Mouse (Mus musculus) common myeloid progenitor, adult 5-6 weeks (primary cell): Measurements from ENCODE around the gene Lysmd1. TPM values are rescaled to one million over a fixed set of nuclear protein-coding genes. Genes with fewer than 3 reads are reported as not detected.
"Not testable (repeated sequence)": the region's sequence is repeated elsewhere in the genome, so short reads cannot be mapped to it uniquely, and the experiment has no call there.

Experiments
- ATAC-seq: replicated peaks from 2 replicates; pipeline ENCODE4 v1.8.0; 2016; ENCODE audit warnings: low read depth, mild to moderate bottlenecking, moderate TSS enrichment, inconsistent platforms; ENCODE audit not compliant: poor library complexity, severe bottlenecking
- total RNA-seq: library from RNA; stranded (forward); fragments of 200-1000, 187-1606 nt; gene quantifications from 2 replicates; pipeline ENCODE4 v1.2.3, GENCODE M21; 2017

The Lysmd1 gene
- 2.9 and 6.9 TPM in 2 replicates for total RNA-seq

- peak; percentile 82 for ATAC-seq
These were observed at the start of gene Lysmd1, which contains the start of gene Scnm1 for GRCm38 (mm10) chr3:95133680-95134101. TSS of gene Lysmd1 (plus strand) at chr3:95134088. TSS of gene Scnm1 (minus strand) at chr3:95134011.

DNA sequence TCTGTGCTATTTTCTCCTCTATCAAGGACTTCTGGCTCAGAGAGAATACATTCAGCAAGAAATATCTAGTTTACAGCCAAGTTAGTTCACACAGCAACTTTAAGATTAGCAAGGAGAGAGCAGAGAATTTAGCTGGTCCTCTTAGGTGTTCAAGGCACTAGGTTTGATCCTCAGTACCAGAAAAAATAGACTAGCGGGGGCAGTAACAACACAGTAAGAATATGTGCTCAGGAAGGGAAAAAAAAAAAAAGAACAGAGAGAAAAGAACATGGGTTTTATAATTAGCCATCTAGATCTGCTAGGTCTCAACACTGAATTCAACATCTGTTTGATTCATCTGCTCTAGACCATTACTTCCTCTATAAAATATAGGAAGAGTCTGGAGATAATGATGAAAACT is 45.8 kb upstream of the Lysmd1 start:
- no peak for ATAC-seq

- no peak for ATAC-seq
These were observed 33.0 kb upstream of the Lysmd1 start for GRCm38 (mm10) chr3:95100854-95101253.

- ATAC-seq, result 0 out of 2 replicates have a peak, but pooled peaks have one; percentile 15
These were observed 28.8 kb upstream of the Lysmd1 start for GRCm38 (mm10) chr3:95105121-95105520.

- no peak for ATAC-seq
These were observed 28.1 kb upstream of the Lysmd1 start for GRCm38 (mm10) chr3:95105586-95106337.

DNA sequence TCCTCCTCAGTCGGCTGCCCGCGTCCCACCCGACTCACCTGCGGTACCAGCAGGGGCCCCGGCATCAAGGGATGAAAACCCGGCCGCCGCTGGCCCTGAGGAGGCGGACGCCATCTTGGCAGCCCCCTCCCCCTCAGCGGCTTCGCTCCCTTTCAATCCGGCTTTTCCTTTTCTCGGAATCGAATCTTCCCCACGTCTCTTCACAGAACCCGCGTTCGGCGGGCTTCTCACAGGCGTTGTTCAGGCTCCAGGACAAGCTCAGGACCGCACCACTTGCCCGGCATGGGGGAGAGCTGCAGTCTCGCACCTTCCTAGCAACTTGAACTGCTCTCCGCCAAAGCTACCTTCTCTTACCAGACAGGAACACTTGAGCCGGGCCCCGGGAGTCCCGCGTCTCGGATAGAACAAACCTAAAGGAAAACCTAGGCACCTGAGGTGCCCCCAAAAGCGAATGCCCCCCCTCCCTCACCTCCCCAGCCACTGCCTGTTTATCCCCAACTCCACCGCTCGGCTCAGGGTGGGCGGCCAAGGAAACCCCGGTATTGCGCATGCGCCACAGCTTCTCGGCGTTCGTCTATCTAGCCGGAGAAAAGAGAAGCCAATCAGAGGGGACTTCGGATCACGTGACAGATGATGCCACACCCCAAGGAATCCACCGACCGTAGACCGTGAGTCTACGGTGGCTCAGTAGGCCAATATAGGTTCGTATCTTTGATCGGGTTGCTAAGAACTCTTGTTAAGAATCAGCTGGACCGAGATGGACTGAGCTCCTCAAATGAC is 27.4 kb upstream of the Lysmd1 start, which contains the start of gene Pip5k1a:
TSS of gene Pip5k1a (minus strand) at position 593 of the 780 bp plus-strand sequence.
- ATAC-seq, result peak; percentile 75

DNA sequence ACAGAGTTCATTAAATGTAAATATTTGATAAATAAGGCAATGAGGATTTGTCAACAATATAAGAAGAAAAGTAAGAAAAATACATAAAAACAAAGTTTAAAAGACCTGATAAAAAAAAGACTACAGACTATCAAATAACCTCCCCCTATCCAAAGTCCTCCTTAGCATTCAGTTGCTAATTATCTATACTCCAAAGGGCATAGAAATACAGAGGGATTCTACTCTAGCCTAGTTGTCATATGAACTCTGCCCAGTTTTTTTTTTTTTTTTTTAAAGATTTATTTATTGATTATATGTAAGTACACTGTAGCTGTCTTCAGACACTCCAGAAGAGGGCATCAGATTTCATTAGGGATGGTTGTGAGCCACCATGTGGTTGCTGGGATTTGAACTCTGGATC is 26.6 kb upstream of the Lysmd1 start:
- not testable (repeated sequence) for ATAC-seq

GRCm38 (mm10) chr3:95107898-95108297 is 26.0 kb upstream of the Lysmd1 start:
- ATAC-seq, result no peak

GRCm38 (mm10) chr3:95110911-95111726 is 22.8 kb upstream of the Lysmd1 start, which contains the start of gene Vps72:
TSS of gene Vps72 (plus strand) at chr3:95111022.
- ATAC-seq, result peak; percentile 88

GRCm38 (mm10) chr3:95112760-95113159 is 21.1 kb upstream of the Lysmd1 start:
- no peak for ATAC-seq

GRCm38 (mm10) chr3:95117751-95118150 is 16.1 kb upstream of the Lysmd1 start:
- no peak for ATAC-seq

- no peak for ATAC-seq
These were observed 12.3 kb upstream of the Lysmd1 start for GRCm38 (mm10) chr3:95121580-95121979.

DNA sequence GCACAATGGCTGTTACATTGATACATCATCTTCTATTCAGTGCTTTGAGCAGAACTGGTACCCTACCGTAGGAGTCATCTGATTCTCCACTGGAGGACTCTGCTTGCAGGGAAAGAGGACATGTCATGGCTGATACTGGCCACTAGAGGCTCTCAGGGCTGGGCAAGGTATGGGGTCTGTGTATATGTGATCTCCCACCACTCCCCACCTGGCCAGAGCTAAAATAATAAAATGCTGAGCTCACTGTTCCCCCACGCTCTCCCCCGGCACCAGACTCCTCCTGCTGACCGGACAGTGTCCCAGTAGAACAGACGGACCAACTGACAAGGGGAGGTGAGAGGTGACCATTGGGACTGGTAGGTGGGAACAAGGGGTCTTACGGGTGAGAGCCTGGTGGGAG is 9.6 kb upstream of the Lysmd1 start, which contains the start of gene Tmod4:
TSS of gene Tmod4 (plus strand) at position 231 of the 400 bp plus-strand sequence.
- peak; percentile 81 for ATAC-seq

- ATAC-seq, result no peak
These were observed 8.9 kb upstream of the Lysmd1 start for GRCm38 (mm10) chr3:95124972-95125371.

DNA sequence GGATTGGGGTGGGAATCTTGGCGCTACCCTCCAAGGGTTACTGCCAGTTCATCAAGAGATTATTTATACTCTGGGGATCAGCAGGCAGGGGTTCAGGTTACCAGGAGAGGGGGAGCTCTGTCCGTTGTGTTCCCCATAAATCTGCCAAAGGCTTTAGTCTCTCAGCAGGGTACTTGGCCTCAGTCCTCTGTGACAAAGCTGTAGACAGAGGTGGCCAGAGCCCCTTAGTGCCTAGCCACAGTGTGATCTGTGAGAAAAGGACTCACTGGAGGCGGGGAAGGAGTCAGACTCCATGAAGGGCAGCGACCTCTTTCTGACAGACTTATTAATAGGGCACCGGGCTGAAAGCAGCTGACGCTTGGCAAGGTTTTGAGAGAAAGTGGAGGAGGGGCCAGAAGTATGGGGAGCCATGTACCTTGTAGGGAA is 4.6 kb upstream of the Lysmd1 start:
- no peak for ATAC-seq

DNA sequence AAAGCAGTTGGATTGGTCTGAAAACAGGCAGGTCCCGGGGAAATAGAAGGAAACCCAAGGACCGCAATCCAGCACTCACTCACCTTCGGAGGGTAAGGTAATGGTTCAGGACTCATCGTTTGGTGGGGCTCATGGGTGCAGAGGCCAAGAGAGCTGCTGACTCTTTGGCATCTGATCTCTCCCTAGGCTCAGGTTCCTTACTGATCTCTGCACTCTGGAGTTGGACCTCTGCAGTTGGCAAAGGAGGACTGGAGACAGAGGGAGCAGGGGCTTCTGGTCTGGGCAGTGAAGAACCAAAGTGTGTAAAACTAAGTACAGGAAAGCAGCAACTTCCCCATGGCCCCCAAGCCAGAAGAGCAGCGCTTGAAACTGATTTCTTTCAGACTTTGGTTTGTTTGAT is 3.8 kb upstream of the Lysmd1 start:
- no peak for ATAC-seq

GRCm38 (mm10) chr3:95132389-95132788 is 1.5 kb upstream of the Lysmd1 start:
- not testable (repeated sequence) for ATAC-seq

GRCm38 (mm10) chr3:95133176-95133575 is 712 bp upstream of the Lysmd1 start:
- ATAC-seq, result no peak

DNA sequence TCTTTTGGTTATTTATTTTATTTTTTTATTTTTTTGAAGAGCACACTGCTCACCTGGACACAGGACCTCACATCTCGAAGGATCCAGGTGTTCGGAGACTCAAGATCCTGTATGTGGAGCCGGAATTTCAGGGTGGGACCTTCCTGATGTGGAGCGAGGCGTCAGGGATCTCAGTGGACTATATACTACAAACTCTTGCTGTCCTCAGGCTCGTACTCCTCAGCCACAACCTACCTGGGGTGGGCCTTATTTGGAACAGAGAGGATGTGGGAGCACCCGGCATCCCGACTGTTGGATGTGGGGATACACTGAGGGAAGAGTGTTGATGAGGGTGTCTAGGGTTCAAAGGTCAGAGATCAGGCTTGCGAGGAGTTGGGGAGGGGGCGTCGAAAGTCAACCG is 245 bp downstream of the Lysmd1 start:
- ATAC-seq, result not testable (repeated sequence)

DNA sequence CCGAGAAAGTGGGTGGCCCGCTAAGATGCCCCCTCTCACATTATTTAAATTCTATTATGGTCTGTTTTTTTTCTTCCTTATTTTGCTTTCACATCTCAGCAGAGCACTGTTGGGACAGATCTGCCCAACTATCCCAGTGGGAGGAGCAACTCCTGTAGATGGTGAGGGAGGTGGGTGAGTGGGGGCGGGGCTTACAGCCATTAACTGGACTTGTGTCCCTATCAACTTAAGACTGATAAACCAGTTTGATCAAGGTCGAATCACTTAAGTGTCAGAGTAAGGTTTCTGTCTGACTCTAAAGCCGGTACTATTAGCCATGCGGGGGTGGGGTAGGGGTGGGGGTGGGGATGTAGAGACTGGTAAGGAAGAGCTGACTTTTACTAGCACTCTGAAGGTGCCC is 1.1 kb downstream of the Lysmd1 start:
- peak; percentile 33 for ATAC-seq
